Mouse (Mus musculus) kidney, postnatal 4 days (tissue): ENCODE data around the gene S100a10.

ENCODE experiments used
- DNase-seq, 2 experiments: peaks; one replicate each; pipeline ENCODE4 v3.0.0; 2021; ENCODE audit warnings: mixed read lengths in 2 of 2

The S100a10 gene

GRCm38 (mm10) chr3:93580946-93581345, 26.1 kb downstream of the S100a10 start:
- no peak for DNase-seq

GRCm38 (mm10) chr3:93581687-93582086, 26.8 kb downstream of the S100a10 start:
- DNase-seq = no peak

DNA sequence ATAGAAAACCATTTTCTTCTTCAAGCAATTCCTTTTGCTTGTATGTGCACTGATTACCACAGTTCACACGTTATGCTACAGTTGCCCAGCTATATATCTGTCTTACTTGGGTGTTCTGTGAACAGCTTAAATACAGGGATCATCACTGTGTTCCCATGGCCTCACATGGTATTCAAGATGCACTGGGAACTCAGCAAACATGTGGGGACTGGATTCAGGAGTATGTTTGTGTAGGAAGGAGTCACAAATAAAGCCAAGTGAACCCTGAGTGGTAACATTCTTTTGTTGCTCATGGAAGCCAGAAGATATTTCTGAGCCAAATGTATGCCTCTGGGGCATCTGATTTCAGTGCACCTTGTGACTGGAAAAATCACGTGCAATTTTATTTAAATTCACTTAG, 28.2 kb downstream of the S100a10 start:
- DNase-seq = no peak

GRCm38 (mm10) chr3:93589629-93590028, 34.7 kb downstream of the S100a10 start:
- DNase-seq = no peak

DNA sequence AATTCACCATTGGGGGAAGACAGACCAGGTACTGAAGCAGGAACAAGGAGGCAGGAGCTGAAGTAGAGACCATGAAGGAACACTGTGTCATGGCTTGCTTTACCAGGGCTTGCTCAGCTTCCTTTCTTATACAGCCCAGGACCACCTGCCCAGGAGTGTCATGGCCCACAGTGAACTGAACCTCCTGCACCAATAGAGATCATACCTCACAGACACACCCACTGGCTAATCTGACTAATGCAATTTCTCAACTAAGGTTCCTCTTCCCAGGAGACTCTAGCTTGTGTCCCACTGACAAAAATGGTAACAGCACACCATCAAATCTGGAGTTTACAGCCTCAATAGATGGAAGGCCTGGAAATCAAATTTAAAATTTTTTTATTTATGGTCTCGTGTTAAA, 35.4 kb downstream of the S100a10 start:
- no peak for DNase-seq

DNA sequence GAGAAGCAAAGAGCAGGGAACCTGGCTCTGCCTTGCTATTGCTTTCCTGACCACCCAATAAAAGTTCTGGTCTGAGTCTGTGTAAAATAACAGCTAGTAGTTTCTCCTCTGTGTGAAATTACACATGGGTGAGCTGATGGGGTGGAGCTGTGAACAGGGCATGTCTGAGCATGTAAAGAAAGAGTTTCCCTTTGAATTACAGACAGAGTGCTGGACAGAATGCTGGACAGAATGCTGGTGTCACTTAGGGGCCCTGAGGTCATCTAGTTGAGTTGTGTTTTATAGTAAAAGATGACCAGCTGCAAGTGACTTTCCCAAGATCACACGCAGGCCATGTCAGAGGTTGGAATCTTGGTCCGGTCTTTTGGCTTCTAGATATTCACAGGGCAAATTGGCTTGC, 37.2 kb downstream of the S100a10 start:
- DNase-seq = no peak

DNA sequence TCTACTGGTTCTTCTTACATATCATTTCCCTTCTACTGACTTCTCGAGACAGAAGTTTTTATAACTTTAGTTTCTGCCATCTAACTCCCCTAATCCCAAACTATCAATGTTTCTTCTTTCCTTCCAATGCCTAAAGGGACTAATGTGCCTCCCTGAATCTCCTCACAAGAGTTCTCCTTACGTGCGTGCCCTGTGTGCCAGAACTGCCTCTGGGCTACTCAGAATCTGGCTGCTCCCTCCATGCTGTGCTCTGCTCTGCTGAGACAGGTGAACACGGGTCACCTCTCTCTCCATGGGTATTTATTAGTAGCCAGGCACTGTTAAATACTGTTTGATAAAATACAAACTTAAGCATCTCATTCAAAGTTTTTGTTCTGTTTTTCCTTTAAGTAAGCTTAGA, 38.1 kb downstream of the S100a10 start:
- no peak for DNase-seq

GRCm38 (mm10) chr3:93593512-93593911, 38.6 kb downstream of the S100a10 start:
- DNase-seq = peak; percentile 53 to 64

GRCm38 (mm10) chr3:93596632-93597031, 41.8 kb downstream of the S100a10 start:
- DNase-seq = no peak

DNA sequence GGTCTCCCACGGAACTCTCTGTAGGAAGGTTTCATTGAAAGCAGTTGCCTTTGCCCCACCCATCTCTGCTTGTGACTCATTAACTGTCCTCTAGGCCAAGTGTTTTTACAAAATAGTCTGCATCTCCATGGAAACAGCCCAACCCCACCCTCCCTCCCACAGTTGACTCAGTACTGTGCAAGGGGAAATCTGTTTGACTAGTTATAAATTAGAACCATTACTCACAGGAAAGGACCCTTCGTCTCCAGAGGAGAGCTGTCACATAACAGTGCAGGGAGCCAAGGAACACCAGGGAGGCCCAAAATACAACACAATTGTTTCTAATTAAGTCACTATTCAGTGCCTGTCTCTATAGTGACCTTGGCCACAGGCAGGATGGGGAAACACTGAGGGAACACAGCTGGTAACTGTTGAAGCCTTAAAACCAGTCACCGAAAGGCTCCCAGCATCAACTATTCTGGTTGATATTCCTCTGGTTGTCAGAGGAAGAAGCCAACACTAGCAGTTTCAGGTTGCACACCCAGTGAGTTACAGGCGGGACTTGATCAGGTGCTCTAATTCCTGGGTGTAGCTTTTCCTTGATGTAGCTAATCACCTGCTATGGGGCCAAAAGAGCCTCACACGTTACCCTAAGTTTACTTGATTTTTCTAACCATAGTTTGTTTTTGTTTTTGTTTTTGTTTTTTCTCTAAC, 42.5 kb downstream of the S100a10 start:
- peak; percentile 63 to 80 for DNase-seq

- DNase-seq = peak; percentile 11 to 21
Measured at GRCm38 (mm10) chr3:93597970-93598369, 43.1 kb downstream of the S100a10 start.

DNA sequence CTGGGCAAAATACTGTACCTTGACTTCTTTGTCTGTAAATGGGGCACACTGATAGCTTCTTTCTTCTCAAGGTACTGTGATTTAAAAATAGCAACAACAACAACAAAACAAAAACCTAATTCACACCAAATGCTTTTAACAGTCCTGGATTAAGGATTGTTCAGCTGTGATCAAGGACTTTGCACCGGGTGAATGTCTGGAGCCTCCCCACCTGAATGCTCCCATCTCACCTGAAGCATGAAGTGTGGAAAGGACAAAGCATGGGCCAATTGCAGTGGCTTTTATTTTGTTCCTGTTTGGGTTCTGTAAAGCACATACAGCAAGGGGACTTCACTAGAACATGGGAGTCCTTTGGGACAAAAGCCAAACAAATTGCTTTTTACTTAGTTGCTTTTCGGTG, 45.3 kb downstream of the S100a10 start:
- no peak for DNase-seq

DNA sequence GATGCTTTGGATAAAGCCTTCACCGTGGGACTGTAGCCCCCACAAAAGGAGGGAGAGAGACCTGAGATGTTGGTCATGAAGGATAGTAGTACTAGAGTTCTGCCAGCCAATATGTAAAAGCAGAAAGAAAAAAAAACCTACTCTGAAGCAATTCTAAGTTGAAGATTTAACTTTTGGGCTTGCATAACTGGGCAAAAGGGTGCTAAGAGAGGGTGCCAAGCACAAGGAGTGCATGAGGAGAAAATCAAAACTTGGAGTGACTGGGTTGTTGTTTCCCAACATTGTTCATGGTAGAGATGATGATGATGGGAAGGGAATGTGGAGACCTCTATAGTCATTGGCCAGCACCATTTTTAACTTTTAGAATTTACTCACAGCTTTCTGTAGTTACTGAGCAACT, 47.0 kb downstream of the S100a10 start:
- DNase-seq = no peak

DNA sequence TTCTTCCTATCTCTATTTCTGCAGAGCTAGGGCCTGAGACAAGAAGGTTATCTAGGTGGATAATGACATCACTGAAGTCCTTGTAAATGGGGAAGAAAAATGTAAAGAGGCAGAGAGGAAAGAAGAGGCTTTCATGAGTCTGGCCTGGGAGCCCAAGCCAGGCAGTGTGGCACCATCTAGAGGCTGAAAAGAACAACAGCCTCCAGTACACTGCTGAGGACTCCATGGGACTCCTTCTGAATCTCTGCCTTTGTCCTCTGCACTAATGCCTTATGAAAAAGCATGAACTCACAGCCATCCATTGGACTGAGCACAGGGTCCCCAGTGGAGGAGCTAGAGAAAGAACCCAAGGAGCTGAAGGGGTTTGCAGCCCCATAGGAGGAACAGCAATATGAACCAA, 54.1 kb downstream of the S100a10 start:
- DNase-seq = peak; percentile 43 to 53
